Mouse (Mus musculus): ENCODE measurements at regions not wholly inside any gene's neighbourhood (a gene's known extent, or its start where the extent isn't known, plus 50 kb on each side); places are given as distances from the start of the nearest gene placed in this dataset.

- no peak for TF ChIP-seq CTCF (IDR thresholded peaks at IDR 0.05; ENCODE audit: extremely low read depth, insufficient read depth, low read length)
- TF ChIP-seq POLR2A (IDR thresholded peaks at IDR 0.05; ENCODE audit: extremely low read depth, insufficient read depth, low read length): no peak
Measured at GRCm38 (mm10) chr2:173418951-173419350, 103.4 kb upstream of the 1700021F07Rik start.
